Mouse (Mus musculus) MEL (cell line): Measurements from ENCODE around the gene Arf4. TPM values are rescaled to one million over a fixed set of nuclear protein-coding genes. Genes with fewer than 3 reads are reported as not detected.

Source experiments
- DNase-seq: peaks from one replicate; pipeline ENCODE4 v3.0.0; 2011; ENCODE audit warnings: low read depth, low spot score
- H3K27ac ChIP-seq: 2 replicates; pipeline ENCODE4 v1.5.1; 2012; ENCODE audit warnings: low read depth, mild to moderate bottlenecking, control low read depth, low read length, moderate library complexity; ENCODE audit not compliant: control insufficient read depth
- H3K27me3 ChIP-seq, 2 experiments: fragments of 150-350 bp in 1 of 2; sonication (generic) in 1 of 2; 2 replicates each; pipeline ENCODE4 v1.6.1; 2012; ENCODE audit warnings: low read length in 2 of 2, mild to moderate bottlenecking in 2 of 2, improper control_type of control experiment in 1 of 2, moderate library complexity in 1 of 2; ENCODE audit not compliant: insufficient read depth in 2 of 2, control insufficient read depth in 1 of 2
- H3K36me3 ChIP-seq, 2 experiments: 2 replicates each; pipeline ENCODE4 v1.6.1; 2012 to 2014; ENCODE audit warnings: low read length in 2 of 2, improper control_type of control experiment in 1 of 2, inconsistent platforms in 1 of 2, mild to moderate bottlenecking in 1 of 2; ENCODE audit not compliant: insufficient read depth in 2 of 2, control insufficient read depth in 1 of 2
- H3K4me1 ChIP-seq, 2 experiments: fragments of 150-350 bp in 1 of 2; sonication (generic) in 1 of 2; 2 replicates each; pipeline ENCODE4 v1.6.1; 2012; ENCODE audit warnings: low read length in 2 of 2, improper control_type of control experiment in 1 of 2, mild to moderate bottlenecking in 1 of 2; ENCODE audit not compliant: insufficient read depth in 2 of 2, control insufficient read depth in 1 of 2
- H3K4me3 ChIP-seq, 2 experiments: fragments of 150-350 bp in 1 of 2; sonication (generic) in 1 of 2; 2 replicates each; pipeline ENCODE4 v1.5.1; 2012; ENCODE audit warnings: low read depth in 2 of 2, low read length in 2 of 2, mild to moderate bottlenecking in 2 of 2, moderate library complexity in 2 of 2, control low read depth in 1 of 2, improper control_type of control experiment in 1 of 2; ENCODE audit not compliant: control insufficient read depth in 1 of 2, insufficient read depth in 1 of 2
- H3K79me2 ChIP-seq: 2 replicates; pipeline ENCODE4 v1.6.1; 2012; ENCODE audit warnings: mild to moderate bottlenecking, low read length, moderate library complexity; ENCODE audit not compliant: control insufficient read depth, poor library complexity, insufficient read depth
- H3K9ac ChIP-seq: 2 replicates; pipeline ENCODE4 v1.6.1; 2012; ENCODE audit warnings: low read depth, mild to moderate bottlenecking, control low read depth, low read length, moderate library complexity; ENCODE audit not compliant: control insufficient read depth, poor library complexity, severe bottlenecking
- H3K9me3 ChIP-seq: fragments of 150-350 bp; sonication (generic); replicated peaks from 2 replicates; pipeline ENCODE4 v1.6.1; 2012; ENCODE audit warnings: mild to moderate bottlenecking, low read length, improper control_type of control experiment, moderate library complexity; ENCODE audit not compliant: insufficient read depth
- BHLHE40 ChIP-seq: IDR thresholded peaks from 2 replicates; pipeline ENCODE4 v1.6.1; 2012; ENCODE audit warnings: low read depth, mild to moderate bottlenecking, inconsistent platforms, low read length, improper control_type of control experiment, borderline replicate concordance
- CHD1 ChIP-seq: IDR thresholded peaks from 2 replicates; pipeline ENCODE4 v1.6.1; 2012; ENCODE audit warnings: low read depth, mild to moderate bottlenecking, inconsistent platforms, low read length, improper control_type of control experiment
- CHD2 ChIP-seq: IDR thresholded peaks from 2 replicates; pipeline ENCODE4 v1.6.1; 2011; ENCODE audit warnings: low read length, improper control_type of control experiment
- E2F4 ChIP-seq: IDR thresholded peaks from 2 replicates; pipeline ENCODE4 v1.6.1; 2011; ENCODE audit warnings: low read depth, low read length, improper control_type of control experiment, borderline replicate concordance
- ELF1 ChIP-seq: IDR thresholded peaks from 2 replicates; pipeline ENCODE4 v1.6.1; 2014; ENCODE audit warnings: low read depth, mild to moderate bottlenecking, inconsistent platforms, low read length, improper control_type of control experiment, moderate library complexity
- EP300 ChIP-seq, 2 experiments: IDR thresholded peaks; 2 replicates each; pipeline ENCODE4 v1.6.1; 2011; ENCODE audit warnings: improper control_type of control experiment in 2 of 2, low read length in 2 of 2, low read depth in 1 of 2, mild to moderate bottlenecking in 1 of 2
- GABPA ChIP-seq: IDR thresholded peaks from 2 replicates; pipeline ENCODE4 v1.6.1; 2012; ENCODE audit warnings: low read depth, mild to moderate bottlenecking, inconsistent platforms, low read length, improper control_type of control experiment, moderate library complexity
- HCFC1 ChIP-seq: IDR thresholded peaks from 2 replicates; pipeline ENCODE4 v1.6.1; 2012; ENCODE audit warnings: low read depth, mild to moderate bottlenecking, inconsistent platforms, low read length, improper control_type of control experiment, moderate library complexity
- JUND ChIP-seq: IDR thresholded peaks from 2 replicates; pipeline ENCODE4 v1.6.1; 2011; ENCODE audit warnings: low read depth, mild to moderate bottlenecking, improper control_type of control experiment, low read length
- MAFK ChIP-seq: IDR thresholded peaks from 2 replicates; pipeline ENCODE4 v1.6.1; 2011; ENCODE audit warnings: low read depth, mild to moderate bottlenecking, low read length, improper control_type of control experiment, borderline replicate concordance
- MAX ChIP-seq: IDR thresholded peaks from 2 replicates; pipeline ENCODE4 v1.6.1; 2011; ENCODE audit warnings: low read length, improper control_type of control experiment
- MEF2A ChIP-seq: IDR thresholded peaks from 2 replicates; pipeline ENCODE4 v1.6.1; 2014; ENCODE audit warnings: low read depth, mild to moderate bottlenecking, inconsistent platforms, low read length, improper control_type of control experiment; ENCODE audit not compliant: poor library complexity, insufficient replicate concordance, severe bottlenecking; ENCODE audit errors: extremely low read depth
- MXI1 ChIP-seq: IDR thresholded peaks from 2 replicates; pipeline ENCODE4 v1.6.1; 2011; ENCODE audit warnings: mild to moderate bottlenecking, low read depth, low read length, improper control_type of control experiment
- NELFE ChIP-seq: IDR thresholded peaks from 2 replicates; pipeline ENCODE4 v1.6.1; 2011; ENCODE audit warnings: low read depth, low read length, improper control_type of control experiment
- NRF1 ChIP-seq: IDR thresholded peaks from 2 replicates; pipeline ENCODE4 v1.6.1; 2014; ENCODE audit warnings: low read depth, mild to moderate bottlenecking, inconsistent platforms, low read length, improper control_type of control experiment, moderate library complexity; ENCODE audit not compliant: poor library complexity, insufficient read depth, severe bottlenecking
- POLR2A ChIP-seq, 2 experiments: IDR thresholded peaks; 2 replicates each; pipeline ENCODE4 v1.6.1; 2011 to 2012; ENCODE audit warnings: low read length in 2 of 2, mild to moderate bottlenecking in 2 of 2, control low read depth in 1 of 2, improper control_type of control experiment in 1 of 2, low read depth in 1 of 2, moderate library complexity in 1 of 2; ENCODE audit not compliant: control insufficient read depth in 1 of 2, insufficient read depth in 1 of 2, poor library complexity in 1 of 2
- POLR2AphosphoS2 ChIP-seq: IDR thresholded peaks from 2 replicates; pipeline ENCODE4 v1.6.1; 2011; ENCODE audit warnings: low read length, improper control_type of control experiment
- SIN3A ChIP-seq: IDR thresholded peaks from 2 replicates; pipeline ENCODE4 v1.6.1; 2012; ENCODE audit warnings: low read length, improper control_type of control experiment, inconsistent platforms
- SMC3 ChIP-seq: IDR thresholded peaks from 2 replicates; pipeline ENCODE4 v1.6.1; 2011; ENCODE audit warnings: low read depth, low read length, improper control_type of control experiment
- TBP ChIP-seq: IDR thresholded peaks from 2 replicates; pipeline ENCODE4 v1.8.0; 2011; ENCODE audit warnings: low read depth, low read length, improper control_type of control experiment
- UBTF ChIP-seq: IDR thresholded peaks from 2 replicates; pipeline ENCODE4 v1.6.1; 2012; ENCODE audit warnings: low read depth, mild to moderate bottlenecking, inconsistent platforms, low read length, improper control_type of control experiment, moderate library complexity, borderline replicate concordance; ENCODE audit not compliant: insufficient read depth
- USF1 ChIP-seq: IDR thresholded peaks from 2 replicates; pipeline ENCODE4 v1.6.1; 2014; ENCODE audit warnings: low read depth, mild to moderate bottlenecking, inconsistent platforms, low read length, improper control_type of control experiment, moderate library complexity
- ZC3H11A ChIP-seq: IDR thresholded peaks from 2 replicates; pipeline ENCODE4 v1.6.1; 2012; ENCODE audit warnings: low read depth, mild to moderate bottlenecking, inconsistent platforms, low read length, improper control_type of control experiment
- ZMIZ1 ChIP-seq: IDR thresholded peaks from 2 replicates; pipeline ENCODE4 v1.6.1; 2012; ENCODE audit warnings: low read depth, mild to moderate bottlenecking, inconsistent platforms, low read length, improper control_type of control experiment, moderate library complexity
- ZNF384 ChIP-seq: IDR thresholded peaks from 2 replicates; pipeline ENCODE4 v1.6.1; 2012; ENCODE audit warnings: low read depth, mild to moderate bottlenecking, inconsistent platforms, low read length, improper control_type of control experiment
- polyA plus RNA-seq, 2 experiments: library from polyadenylated mRNA; stranded (reverse) in 1 of 2; unstranded in 1 of 2; fragments of >175 nt in 1 of 2; fragments of >200 nt in 1 of 2; gene quantifications; 2 replicates each; pipeline versions ENCODE4 v1.2.1 to v1.2.4; 2012; ENCODE audit warnings: low replicate concordance in 2 of 2, low read depth in 1 of 2; ENCODE audit not compliant: insufficient read length in 2 of 2, insufficient read depth in 1 of 2, missing spikeins in 1 of 2
- total RNA-seq: library from RNA; depleted of rRNA; stranded (reverse); fragments of 300-350 nt; gene quantifications from 2 replicates; pipeline ENCODE4 v1.2.3, GENCODE M21; 2012

Arf4 gene
- total and polyA plus RNA-seq, 3 experiments, result 50.9 to 87.6 TPM; not detected in 1

- no peaks in the 10 kb centered on the region for H3K27me3 ChIP-seq
- H3K9ac ChIP-seq, result peak overlapping the region; percentile 90
- peak; percentile 76 for DNase-seq
- H3K4me1 ChIP-seq, result peaks cover 9 to 15% of the 10 kb centered on the region in 2 experiments
- peaks cover 40% of the 10 kb centered on the region for H3K79me2 ChIP-seq
- H3K27ac ChIP-seq, result peak overlapping the region; percentile 95
- H3K4me3 ChIP-seq, result peak overlapping the region; percentile 50 to 88
- no peaks in the 10 kb centered on the region for H3K9me3 ChIP-seq
- TF ChIP-seq ZNF384 (no peak), UBTF (peak; percentile 85; the same call in 1 of the 2 replicates), MAX (peak; percentile 35; the same call in 1 of the 2 replicates), MXI1 (peak; percentile 38; the same call in 1 of the 2 replicates), POLR2A (IDR thresholded peaks at IDR 0.05; ENCODE audit: control insufficient read depth in 1 of 2, insufficient read depth in 1 of 2, low read depth in 1 of 2, low read length in 2 of 2, poor library complexity in 1 of 2) (no peak), TBP (peak; percentile 62), ELF1 (0 out of 2 replicates have a peak, but pooled peaks have one; percentile 12), POLR2AphosphoS2 (peak; percentile 40; the same call in 1 of the 2 replicates)
- H3K36me3 ChIP-seq, result peaks cover 8 to 31% of the 10 kb centered on the region in 2 experiments
Measured at GRCm38 (mm10) chr14:26668371-26669291, 30.8 kb downstream of the Arf4 start.

GRCm38 (mm10) chr14:26669292-26670073 is 31.6 kb downstream of the Arf4 start, which contains the start of gene Pde12:
Pde12 (minus strand) TSS chr14:26669883.
- H3K9ac ChIP-seq, result peak within 1 kb of the TSS; percentile 90
- H3K36me3 ChIP-seq, result peaks cover 4 to 31% of the 10 kb centered on the region in 2 experiments
- peaks cover 9 to 15% of the 10 kb centered on the region in 2 experiments for H3K4me1 ChIP-seq
- H3K4me3 ChIP-seq, result peak within 1 kb of the TSS; percentile 50 to 88
- peaks cover 40% of the 10 kb centered on the region for H3K79me2 ChIP-seq
- H3K27me3 ChIP-seq, result no peaks in the 10 kb centered on the region
- no peaks in the 10 kb centered on the region for H3K9me3 ChIP-seq
- peak within 1 kb of the TSS; percentile 95 for H3K27ac ChIP-seq
- DNase-seq, result peak; percentile 97
- TF ChIP-seq ZMIZ1, result peak; percentile 59; the same call in 1 of the 2 replicates
- no peak for TF ChIP-seq MAFK
- TF ChIP-seq GABPA, result no peak
- peak; percentile 63 for TF ChIP-seq MXI1
- peak; percentile 87 for TF ChIP-seq TBP
- peak; percentile 57 to 86 for TF ChIP-seq POLR2A (IDR thresholded peaks at IDR 0.05; ENCODE audit: control insufficient read depth in 1 of 2, insufficient read depth in 1 of 2, low read depth in 1 of 2, low read length in 2 of 2, poor library complexity in 1 of 2)
- TF ChIP-seq SIN3A, result peak; percentile 83
- TF ChIP-seq NRF1, result 0 out of 2 replicates have a peak, but pooled peaks have one; percentile 8
- no peak; the same call in none of the 2 replicates for TF ChIP-seq MAX
- TF ChIP-seq HCFC1, result peak; percentile 89
- no peak for TF ChIP-seq MEF2A
- TF ChIP-seq NELFE, result peak; percentile 76
- TF ChIP-seq EP300 (IDR thresholded peaks at IDR 0.05; ENCODE audit: low read depth in 1 of 2, low read length in 2 of 2), result no peak
- TF ChIP-seq POLR2AphosphoS2, result peak; percentile 50; the same call in 1 of the 2 replicates
- TF ChIP-seq SMC3, result no peak
- TF ChIP-seq ZC3H11A, result peak; percentile 99
- no peak for TF ChIP-seq CHD2
- TF ChIP-seq USF1, result no peak
- TF ChIP-seq JUND, result no peak
- peak; percentile 64; the same call in 1 of the 2 replicates for TF ChIP-seq ELF1
- TF ChIP-seq CHD1, result 0 out of 2 replicates have a peak, but pooled peaks have one; percentile 45
- peak; percentile 85 for TF ChIP-seq BHLHE40
- TF ChIP-seq E2F4, result 0 out of 2 replicates have a peak, but pooled peaks have one; percentile 78
